Mouse (Mus musculus) ES-Bruce4 (cell line): ENCODE measurements at regions not wholly inside any gene's neighbourhood (a gene's known extent, or its start where the extent isn't known, plus 50 kb on each side); places are given as distances from the start of the nearest gene placed in this dataset.

Experiments
- EP300 ChIP-seq: IDR thresholded peaks from 2 replicates; pipeline ENCODE4 v1.6.1; 2011; ENCODE audit warnings: low read depth, low read length; ENCODE audit not compliant: insufficient read depth
- POLR2A ChIP-seq: IDR thresholded peaks from one replicate; pipeline ENCODE4 v1.8.1; 2011; ENCODE audit warnings: low read length; ENCODE audit not compliant: insufficient read depth

GRCm38 (mm10) chr3:9340788-9341187 lies 269.1 kb downstream of the Zfp704 start:
- TF ChIP-seq POLR2A (no peak), EP300 (no peak)
